Mouse (Mus musculus) embryonic fibroblast, embryonic 13.5 days (primary cell): ENCODE measurements around the gene Cep68.

Experiments used
- CTCF ChIP-seq: IDR thresholded peaks from 2 replicates; pipeline ENCODE4 v1.5.1; 2011; ENCODE audit warnings: mild to moderate bottlenecking, control low read depth, low read length, moderate library complexity, borderline replicate concordance; ENCODE audit not compliant: insufficient read depth
- POLR2A ChIP-seq: IDR thresholded peaks from 2 replicates; pipeline ENCODE4 v1.6.1; 2011; ENCODE audit warnings: low read depth, mild to moderate bottlenecking, control low read depth, low read length, moderate library complexity

DNA sequence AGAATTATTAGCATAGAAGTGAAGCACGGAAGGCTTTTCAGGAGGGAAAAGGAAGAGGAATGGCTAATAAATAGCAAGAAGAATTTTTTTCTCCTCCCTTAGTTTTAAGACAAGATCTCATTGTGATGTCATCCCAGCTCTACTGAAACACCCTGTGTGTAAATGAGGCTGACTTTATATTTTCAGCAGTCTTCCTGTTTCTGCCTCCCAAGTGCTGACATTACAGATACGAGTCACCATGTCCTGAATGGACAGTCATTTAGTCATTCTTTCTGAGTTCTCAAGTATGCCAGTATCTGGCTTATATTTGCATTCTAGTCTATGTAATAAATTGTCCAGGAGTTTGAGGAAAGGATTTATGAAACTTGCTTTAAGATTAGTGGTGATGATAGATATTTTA is 44.9 kb downstream of the Cep68 start:
- TF ChIP-seq CTCF: no peak
- no peak for TF ChIP-seq POLR2A
